Mouse (Mus musculus) hindbrain, embryonic 10.5 days (tissue): ENCODE results near the gene Foxp1. TPM values are rescaled to one million over a fixed set of nuclear protein-coding genes. Genes with fewer than 3 reads are reported as not detected.

Source experiments
- DNase-seq: peaks from one replicate; pipeline ENCODE4 v3.0.0-alpha.2; 2017; ENCODE audit warnings: low spot score
- H3K27ac ChIP-seq: fragments of 300-500 bp; sonication (generic); 2 replicates; pipeline ENCODE4 v1.5.1; 2016; ENCODE audit warnings: mild to moderate bottlenecking, moderate library complexity
- H3K27me3 ChIP-seq: fragments of 300-500 bp; sonication (generic); 2 replicates; pipeline ENCODE4 v1.6.1; 2016; ENCODE audit warnings: mild to moderate bottlenecking; ENCODE audit not compliant: poor library complexity, insufficient read depth, severe bottlenecking
- H3K36me3 ChIP-seq: fragments of 300-500 bp; sonication (generic); 2 replicates; pipeline ENCODE4 v1.6.1; 2016; ENCODE audit warnings: mild to moderate bottlenecking, moderate library complexity
- H3K4me1 ChIP-seq: fragments of 300-500 bp; sonication (generic); replicated peaks from 2 replicates; pipeline ENCODE4 v1.6.1; 2016; ENCODE audit warnings: mild to moderate bottlenecking
- H3K4me3 ChIP-seq: fragments of 300-500 bp; sonication (generic); 2 replicates; pipeline ENCODE4 v1.5.1; 2016; ENCODE audit warnings: mild to moderate bottlenecking, moderate library complexity
- H3K9me3 ChIP-seq: fragments of 300-500 bp; sonication (generic); 2 replicates; pipeline ENCODE4 v1.6.1; 2016; ENCODE audit warnings: mild to moderate bottlenecking, moderate library complexity
- WGBS: fragments of 180-500 bp; shearing (Covaris S2); methylation state at CpG from one replicate; pipeline ENCODE4 v1.1.7; 2016; 5-methylcytosine and 5-hydroxymethylcytosine counted together
- polyA plus RNA-seq: library from polyadenylated mRNA; unstranded; fragments of >200 nt; fragmentation: Nextera tagmentation; extraction: Ambion mirVana; gene quantifications from 2 replicates; pipeline ENCODE4 v1.2.1, GENCODE M21; 2016

Gene Foxp1
- polyA plus RNA-seq, 1 experiment from 2014 or later = 64.3 TPM

DNA sequence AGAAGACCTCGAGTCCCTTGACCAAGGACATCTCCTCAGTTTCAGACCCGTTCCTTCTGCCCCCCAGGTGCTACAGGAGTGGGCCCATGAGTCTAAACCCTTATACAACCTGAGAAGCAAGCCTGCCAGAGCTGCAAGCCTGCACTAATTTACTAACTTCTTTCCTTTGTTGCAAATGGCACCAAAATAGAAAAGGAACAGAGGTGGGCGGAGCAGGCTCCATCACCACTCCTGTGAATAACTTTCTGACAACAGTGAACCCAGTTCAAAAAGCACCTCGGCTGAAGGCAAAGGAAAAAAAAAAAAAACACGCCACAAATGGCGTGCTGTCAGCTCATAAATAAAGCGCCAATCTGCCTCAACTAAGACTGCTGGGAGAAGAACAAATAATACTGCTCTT, 81.4 kb downstream of the Foxp1 start:
- WGBS = 61% methylated on average over 7 of the region's 7 CpGs
- H3K4me1 ChIP-seq = peaks cover 43% of the 10 kb centered on the region
- H3K36me3 ChIP-seq = no peaks in the 10 kb centered on the region
- no peaks in the 10 kb centered on the region for H3K9me3 ChIP-seq
- no peak overlapping the region for H3K27ac ChIP-seq
- no peak for DNase-seq
- no peak overlapping the region for H3K4me3 ChIP-seq
- H3K27me3 ChIP-seq = no peaks in the 10 kb centered on the region

- Histone ChIP-seq H3K27ac (peak overlapping the region; percentile 77; the same call in 1 of the 2 replicates), H3K4me1 (peaks cover 43% of the 10 kb centered on the region), H3K36me3 (no peaks in the 10 kb centered on the region), H3K4me3 (no peak overlapping the region), H3K27me3 (no peaks in the 10 kb centered on the region), H3K9me3 (no peaks in the 10 kb centered on the region)
- 87% methylated on average over 2 of the region's 2 CpGs for WGBS
- DNase-seq = no peak
These were observed 81.9 kb downstream of the Foxp1 start for GRCm38 (mm10) chr6:99440606-99441005.

- peak overlapping the region; percentile 27 for H3K4me3 ChIP-seq
- DNase-seq = peak; percentile 35
- no peaks in the 10 kb centered on the region for H3K9me3 ChIP-seq
- peaks cover 43% of the 10 kb centered on the region for H3K4me1 ChIP-seq
- H3K27ac ChIP-seq = peak overlapping the region; percentile 77
- no peaks in the 10 kb centered on the region for H3K27me3 ChIP-seq
- H3K36me3 ChIP-seq = peaks cover 2% of the 10 kb centered on the region
- 3% methylated on average over 9 of the region's 9 CpGs for WGBS
These were observed 82.6 kb downstream of the Foxp1 start for GRCm38 (mm10) chr6:99439878-99440361.

DNA sequence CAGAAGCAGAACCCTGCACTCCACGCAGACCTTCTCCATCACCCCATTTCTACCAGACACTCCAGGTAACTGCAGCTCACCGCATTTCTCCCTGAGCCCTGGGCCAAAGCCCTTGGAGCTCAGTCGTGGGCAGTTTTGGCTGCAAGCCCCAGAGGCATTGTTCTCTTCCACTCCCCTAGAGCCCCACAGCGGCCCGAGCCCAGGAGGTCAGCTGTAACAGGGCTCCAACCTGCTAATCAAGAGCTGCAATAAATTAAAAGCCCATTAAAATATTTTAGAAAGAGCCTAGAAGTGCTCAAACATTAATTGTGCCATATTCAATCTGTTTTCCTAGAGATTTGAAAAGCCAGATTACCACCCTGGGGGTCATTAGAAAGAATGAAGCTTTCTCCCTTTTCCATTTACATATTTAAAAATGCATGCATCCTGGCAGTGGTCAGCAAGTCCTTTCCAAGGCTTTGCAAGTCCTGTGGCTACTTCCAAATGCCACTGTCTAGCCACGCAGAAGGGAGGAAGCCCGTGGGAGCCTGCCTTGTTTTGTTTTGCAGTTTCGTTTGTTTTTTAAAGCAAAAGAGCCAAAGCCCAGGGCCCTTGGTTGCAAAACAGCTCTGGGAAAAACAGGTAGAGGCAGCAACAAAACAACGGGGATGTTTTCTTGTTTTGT, 83.2 kb downstream of the Foxp1 start:
- Histone ChIP-seq H3K9me3 (no peaks in the 10 kb centered on the region), H3K27me3 (no peaks in the 10 kb centered on the region), H3K27ac (peak overlapping the region; percentile 77), H3K36me3 (peaks cover 8% of the 10 kb centered on the region), H3K4me3 (peak overlapping the region; percentile 27), H3K4me1 (peaks cover 43% of the 10 kb centered on the region)
- 10% methylated on average over 9 of the region's 9 CpGs for WGBS
- no peak for DNase-seq

DNA sequence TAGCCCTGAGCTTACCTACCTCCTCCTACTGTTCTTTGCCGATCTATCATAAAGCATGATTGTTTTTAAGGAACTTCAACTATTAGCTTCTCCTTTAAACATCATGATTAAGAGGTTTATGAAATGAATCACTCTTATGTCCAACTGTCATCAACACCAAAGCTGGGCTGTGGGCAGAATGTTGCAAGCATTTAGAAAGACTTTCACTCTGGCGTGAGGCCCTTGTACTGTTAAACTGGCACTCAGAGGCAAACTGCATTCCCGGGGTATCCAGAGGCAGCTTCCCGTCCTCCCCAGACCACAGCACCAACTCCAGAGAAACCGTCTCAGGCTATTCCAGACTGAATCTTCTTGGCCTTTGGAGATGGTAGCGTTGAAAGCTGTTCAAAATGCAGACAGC, 86.2 kb downstream of the Foxp1 start:
- H3K4me1 ChIP-seq = peaks cover 35% of the 10 kb centered on the region
- no peak for DNase-seq
- no peaks in the 10 kb centered on the region for H3K27me3 ChIP-seq
- 92% methylated on average over 6 of the region's 6 CpGs for WGBS
- H3K4me3 ChIP-seq = no peak overlapping the region
- peaks cover 9% of the 10 kb centered on the region for H3K36me3 ChIP-seq
- no peak overlapping the region for H3K27ac ChIP-seq
- no peaks in the 10 kb centered on the region for H3K9me3 ChIP-seq

DNA sequence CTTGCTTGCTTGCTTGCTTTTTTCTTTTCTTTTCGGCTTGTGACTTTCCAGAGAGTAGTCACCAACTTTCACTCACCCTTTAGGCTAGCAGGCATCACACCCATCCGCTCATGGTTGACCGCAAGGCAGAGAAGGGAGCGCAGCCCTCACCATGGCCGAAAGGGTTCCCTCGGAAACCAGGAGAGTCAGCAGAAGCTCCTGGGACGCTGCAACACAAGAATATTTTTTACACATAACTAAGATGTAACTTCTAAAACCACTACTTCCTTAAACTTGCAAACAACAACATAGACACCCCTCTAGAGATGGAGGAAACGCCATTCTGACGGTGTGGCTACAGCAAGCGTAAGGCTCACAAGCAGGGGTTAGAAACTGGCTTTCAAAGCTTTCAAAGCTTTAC, 87.4 kb downstream of the Foxp1 start:
- Histone ChIP-seq H3K9me3 (no peaks in the 10 kb centered on the region), H3K27me3 (no peaks in the 10 kb centered on the region), H3K4me3 (no peak overlapping the region), H3K36me3 (peaks cover 9% of the 10 kb centered on the region), H3K4me1 (peaks cover 24% of the 10 kb centered on the region), H3K27ac (no peak overlapping the region)
- DNase-seq = no peak
- 93% methylated on average over 10 of the region's 10 CpGs for WGBS

DNA sequence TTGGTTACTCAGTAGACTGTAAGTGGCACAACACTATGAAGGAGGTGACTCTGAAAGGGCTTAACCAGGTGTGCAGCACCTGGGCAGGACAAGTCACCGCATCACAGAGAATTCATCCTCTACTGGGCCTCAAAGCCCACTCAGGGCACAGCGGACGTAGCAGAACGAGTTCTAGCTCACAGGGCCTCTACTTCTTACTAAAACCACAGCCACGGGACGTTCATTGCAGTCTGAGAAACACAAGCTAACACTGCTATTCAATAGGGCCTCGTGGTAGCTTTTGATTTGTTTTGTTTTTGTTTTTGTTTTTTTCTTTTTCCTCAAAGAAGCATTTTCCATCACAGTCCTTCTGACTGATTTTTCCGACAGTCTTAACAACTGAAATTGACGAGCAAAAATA, 89.5 kb downstream of the Foxp1 start:
- WGBS = 91% methylated on average over 9 of the region's 9 CpGs
- no peak for DNase-seq
- no peaks in the 10 kb centered on the region for H3K27me3 ChIP-seq

GRCm38 (mm10) chr6:99431941-99432340, 90.6 kb downstream of the Foxp1 start:
- DNase-seq = no peak
- Histone ChIP-seq H3K4me1 (no peaks in the 10 kb centered on the region), H3K36me3 (peaks cover 13% of the 10 kb centered on the region), H3K4me3 (no peak overlapping the region), H3K9me3 (no peaks in the 10 kb centered on the region), H3K27ac (no peak overlapping the region), H3K27me3 (no peaks in the 10 kb centered on the region)
- 80% methylated on average over 4 of the region's 4 CpGs for WGBS

More for the DNA sequence above, 89.5 kb downstream of the Foxp1 start:
- Histone ChIP-seq H3K9me3 (no peaks in the 10 kb centered on the region), H3K27ac (no peak overlapping the region), H3K36me3 (peaks cover 12% of the 10 kb centered on the region), H3K4me3 (no peak overlapping the region), H3K4me1 (peaks cover 4% of the 10 kb centered on the region)

DNA sequence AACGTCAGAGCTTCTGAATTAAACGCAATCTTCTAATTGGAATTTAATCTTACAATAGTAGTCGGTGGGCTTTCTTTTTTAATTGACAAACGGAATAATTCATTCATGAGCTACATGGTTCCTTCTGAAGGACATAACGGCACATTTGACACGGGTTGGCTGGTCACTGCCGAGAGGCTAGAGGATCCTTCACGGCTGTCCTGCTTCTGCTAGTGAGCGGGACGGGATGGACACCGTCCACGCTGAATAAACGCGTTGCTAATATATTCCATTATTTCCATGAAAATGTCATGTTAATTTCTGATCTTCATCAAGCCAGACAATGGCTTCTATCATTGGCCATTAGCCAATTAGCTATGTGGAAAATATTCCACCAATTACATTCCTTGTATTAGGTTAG, 92.0 kb downstream of the Foxp1 start:
- no peak overlapping the region for H3K4me3 ChIP-seq
- H3K4me1 ChIP-seq = no peaks in the 10 kb centered on the region
- H3K9me3 ChIP-seq = no peaks in the 10 kb centered on the region
- no peaks in the 10 kb centered on the region for H3K27me3 ChIP-seq
- peaks cover 13% of the 10 kb centered on the region for H3K36me3 ChIP-seq
- DNase-seq = no peak
- WGBS = 80% methylated on average over 14 of the region's 14 CpGs
- H3K27ac ChIP-seq = no peak overlapping the region

DNA sequence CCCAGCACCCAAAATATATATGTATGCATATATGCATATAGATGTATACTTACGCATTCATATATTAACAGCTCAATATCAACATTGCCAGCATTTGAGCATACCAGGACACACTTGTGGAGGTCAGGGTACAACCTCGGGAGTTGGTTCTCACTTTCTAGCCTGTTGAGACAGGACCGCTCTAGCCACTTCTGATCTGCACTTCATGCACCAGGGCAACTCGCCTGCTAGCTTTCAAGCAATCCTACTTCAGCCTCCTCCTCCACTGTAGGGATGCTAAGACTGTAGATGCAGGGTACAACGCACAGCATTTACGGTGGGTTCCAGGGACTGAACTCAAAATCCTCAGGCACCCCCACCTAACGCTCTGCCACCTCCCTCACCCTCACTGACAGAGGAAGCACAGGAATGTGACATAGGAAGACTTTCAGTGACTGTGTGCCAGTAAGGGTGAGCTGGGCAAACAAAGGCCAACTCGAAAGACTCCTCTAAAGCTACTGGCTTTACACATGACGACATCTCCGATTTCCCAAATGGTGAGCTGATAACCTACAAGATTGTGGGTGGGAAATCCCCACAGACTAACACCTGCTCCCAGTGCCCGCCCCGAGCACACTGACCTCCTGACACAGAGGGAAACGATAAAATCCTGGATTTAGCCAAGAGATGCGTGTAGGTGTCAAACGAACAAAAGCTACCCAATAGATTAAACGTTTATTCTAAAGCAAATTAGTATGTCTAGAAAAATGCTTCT, 93.0 kb downstream of the Foxp1 start:
- Histone ChIP-seq H3K36me3 (peaks cover 7% of the 10 kb centered on the region), H3K4me1 (0 out of 2 replicates have a peak, but pooled peaks cover 6% of the 10 kb centered on the region), H3K27me3 (no peaks in the 10 kb centered on the region), H3K4me3 (no peak overlapping the region), H3K9me3 (no peaks in the 10 kb centered on the region), H3K27ac (no peak overlapping the region)
- 82% methylated on average over 16 of the region's 16 CpGs for WGBS
- no peak for DNase-seq

DNA sequence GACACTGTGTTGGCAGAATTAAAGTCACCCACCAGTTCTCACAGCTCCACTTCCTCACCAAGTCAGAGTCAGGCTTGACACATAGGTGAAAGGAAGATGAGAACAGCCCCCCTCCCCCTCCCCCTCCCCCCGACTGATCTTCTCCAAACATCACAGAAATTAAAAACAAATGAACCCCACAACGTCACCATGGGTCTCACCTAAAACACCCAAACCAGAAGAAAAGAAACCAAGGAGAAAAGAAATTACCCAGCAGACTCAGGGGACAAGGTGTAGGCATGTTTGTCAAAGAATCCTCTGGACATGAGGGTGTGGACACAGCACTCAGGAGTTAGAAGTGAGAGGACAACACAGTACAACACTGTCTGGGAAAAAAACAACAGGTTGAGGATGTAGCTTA, 93.6 kb downstream of the Foxp1 start:
- no peaks in the 10 kb centered on the region for H3K9me3 ChIP-seq

DNA sequence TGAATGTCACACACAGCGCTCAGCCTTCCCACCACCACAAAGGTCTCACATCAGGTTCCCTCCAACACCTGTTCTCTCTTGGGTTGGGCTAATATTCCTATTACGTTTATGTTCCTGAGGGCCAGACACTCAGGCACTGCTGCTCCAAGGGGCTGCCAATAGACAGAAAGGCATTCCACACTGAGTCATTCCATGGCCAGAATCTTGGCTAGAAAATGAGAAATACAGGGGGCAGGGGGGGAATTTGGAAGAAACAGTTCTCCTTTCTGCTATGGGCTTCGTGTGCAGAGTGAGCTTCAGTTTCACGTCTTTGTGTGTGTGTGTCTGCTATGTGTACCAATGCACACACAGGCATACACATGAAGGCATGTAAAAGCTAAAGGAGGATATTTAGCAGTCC, 95.2 kb downstream of the Foxp1 start:
- H3K4me1 ChIP-seq = 0 out of 2 replicates have a peak, but pooled peaks cover 6% of the 10 kb centered on the region
- 94% methylated on average over 4 of the region's 4 CpGs for WGBS
- no peaks in the 10 kb centered on the region for H3K27me3 ChIP-seq
- no peak for DNase-seq
- no peaks in the 10 kb centered on the region for H3K9me3 ChIP-seq
- no peak overlapping the region for H3K4me3 ChIP-seq
- 0 out of 2 replicates have a peak, but pooled peaks cover 8% of the 10 kb centered on the region for H3K36me3 ChIP-seq
- no peak overlapping the region for H3K27ac ChIP-seq

More for the DNA sequence above, 93.6 kb downstream of the Foxp1 start:
- H3K4me1 ChIP-seq = 0 out of 2 replicates have a peak, but pooled peaks cover 6% of the 10 kb centered on the region
- WGBS = 81% methylated on average over 2 of the region's 2 CpGs
- DNase-seq = no peak
- H3K27ac ChIP-seq = no peak overlapping the region
- no peaks in the 10 kb centered on the region for H3K27me3 ChIP-seq
- H3K4me3 ChIP-seq = no peak overlapping the region
- H3K36me3 ChIP-seq = 0 out of 2 replicates have a peak, but pooled peaks cover 8% of the 10 kb centered on the region

GRCm38 (mm10) chr6:99425044-99425443, 97.5 kb downstream of the Foxp1 start:
- Histone ChIP-seq H3K4me3 (no peak overlapping the region), H3K4me1 (0 out of 2 replicates have a peak, but pooled peaks cover 6% of the 10 kb centered on the region), H3K27ac (no peak overlapping the region), H3K36me3 (peaks cover 13% of the 10 kb centered on the region; the same call in 1 of the 2 replicates), H3K27me3 (no peaks in the 10 kb centered on the region), H3K9me3 (no peaks in the 10 kb centered on the region)
- no peak for DNase-seq
- WGBS = 66% methylated on average over 3 of the region's 3 CpGs
